Mouse (Mus musculus) lung, adult 2 months (tissue): Measurements from ENCODE around the gene Ambra1. TPM values are rescaled to one million over a fixed set of nuclear protein-coding genes. Genes with fewer than 3 reads are reported as not detected.

Experiments used
- DNase-seq: peaks from one replicate; pipeline ENCODE4 v3.0.0; 2022
- H3K4me1 ChIP-seq: fragments of 200-500 bp; 2 replicates; pipeline ENCODE4 v1.6.1; 2011; ENCODE audit warnings: low read length; ENCODE audit not compliant: control insufficient read depth, insufficient read depth
- H3K4me3 ChIP-seq: fragments of 200-500 bp; replicated peaks from 2 replicates; pipeline ENCODE3; 2011; ENCODE audit warnings: low read depth, mild to moderate bottlenecking, control low read depth, low read length; ENCODE audit errors: extremely low read depth
- CTCF ChIP-seq: fragments of 200-500 bp; IDR thresholded peaks from 2 replicates; pipeline ENCODE4 v1.5.1; 2011; ENCODE audit warnings: mild to moderate bottlenecking, low read length, control low read depth; ENCODE audit not compliant: insufficient read depth
- POLR2A ChIP-seq: fragments of 200-500 bp; IDR thresholded peaks from 2 replicates; pipeline ENCODE4 v1.6.1; 2011; ENCODE audit warnings: low read depth, mild to moderate bottlenecking, control low read depth, low read length, borderline replicate concordance; ENCODE audit errors: extremely low read depth
- WGBS: fragments of 180-500 bp; shearing (Covaris S2); methylation state at CpG from one replicate; pipeline ENCODE4 v1.1.7; 2018; 5-methylcytosine and 5-hydroxymethylcytosine counted together
- polyA plus RNA-seq: library from polyadenylated mRNA; depleted of rRNA; stranded (reverse); fragments of >200 nt; gene quantifications from 2 replicates; pipeline ENCODE4 v1.2.3, GENCODE M21; 2012

Gene Ambra1
- polyA plus RNA-seq, 1 experiment = 20.0 TPM

- WGBS = 39% methylated on average over 17 of the region's 17 CpGs
- DNase-seq = no peak
- TF ChIP-seq POLR2A = no peak
- TF ChIP-seq CTCF = no peak
- peak overlapping the region; percentile 4 for H3K4me3 ChIP-seq
- peaks cover 60% of the 10 kb centered on the region for H3K4me1 ChIP-seq
These were observed 219.7 kb downstream of the Ambra1 start for GRCm38 (mm10) chr2:91949411-91950274.

GRCm38 (mm10) chr2:91950275-91951085 is 220.5 kb downstream of the Ambra1 start:
- Histone ChIP-seq H3K4me3 (peak overlapping the region; percentile 4), H3K4me1 (peaks cover 62% of the 10 kb centered on the region)
- WGBS = 9% methylated on average over 15 of the region's 15 CpGs
- TF ChIP-seq CTCF (no peak), POLR2A (no peak)
- no peak for DNase-seq

GRCm38 (mm10) chr2:91953825-91954224 is 223.9 kb downstream of the Ambra1 start:
- TF ChIP-seq CTCF (no peak), POLR2A (0 out of 2 replicates have a peak, but pooled peaks have one; percentile 27)
- WGBS = 15% methylated on average over 5 of the region's 5 CpGs
- Histone ChIP-seq H3K4me3 (no peak overlapping the region), H3K4me1 (peaks cover 55% of the 10 kb centered on the region)
- DNase-seq = peak; percentile 78

- TF ChIP-seq CTCF (no peak), POLR2A (no peak)
- 40% methylated on average over 4 of the region's 4 CpGs for WGBS
- peaks cover 42% of the 10 kb centered on the region for H3K4me1 ChIP-seq
- no peak overlapping the region for H3K4me3 ChIP-seq
- no peak for DNase-seq
These were observed 225.2 kb downstream of the Ambra1 start for GRCm38 (mm10) chr2:91955121-91955591.

GRCm38 (mm10) chr2:91955875-91956274 is 225.9 kb downstream of the Ambra1 start:
- WGBS = 64% methylated on average over 6 of the region's 6 CpGs
- TF ChIP-seq CTCF (no peak), POLR2A (no peak)
- Histone ChIP-seq H3K4me3 (no peak overlapping the region), H3K4me1 (peaks cover 39% of the 10 kb centered on the region)
- DNase-seq = no peak

- DNase-seq = no peak
- peaks cover 42% of the 10 kb centered on the region for H3K4me1 ChIP-seq
- TF ChIP-seq POLR2A = no peak
- no peak for TF ChIP-seq CTCF
- WGBS = 1% methylated on average over 4 of the region's 4 CpGs
- H3K4me3 ChIP-seq = no peak overlapping the region
These were observed 227.2 kb downstream of the Ambra1 start for GRCm38 (mm10) chr2:91957096-91957495.

GRCm38 (mm10) chr2:91958049-91958448 is 228.1 kb downstream of the Ambra1 start:
- no peak for TF ChIP-seq CTCF
- no peak for TF ChIP-seq POLR2A
- no peak for DNase-seq
- Histone ChIP-seq H3K4me3 (no peak overlapping the region), H3K4me1 (peaks cover 45% of the 10 kb centered on the region)
- 69% methylated on average over 8 of the region's 8 CpGs for WGBS

GRCm38 (mm10) chr2:91958701-91959457 is 228.9 kb downstream of the Ambra1 start:
- 48% methylated on average over 10 of the region's 10 CpGs for WGBS

GRCm38 (mm10) chr2:91959544-91960410 is 229.8 kb downstream of the Ambra1 start:
- 58% methylated on average over 11 of the region's 11 CpGs for WGBS

More at GRCm38 (mm10) chr2:91958701-91959457, 228.9 kb downstream of the Ambra1 start:
- H3K4me1 ChIP-seq = peaks cover 40% of the 10 kb centered on the region
- H3K4me3 ChIP-seq = no peak overlapping the region
- peak; percentile 59 for DNase-seq
- TF ChIP-seq CTCF = peak; percentile 78
- no peak for TF ChIP-seq POLR2A

More at GRCm38 (mm10) chr2:91959544-91960410, 229.8 kb downstream of the Ambra1 start:
- no peak for TF ChIP-seq CTCF
- no peak for TF ChIP-seq POLR2A
- H3K4me1 ChIP-seq = peaks cover 34% of the 10 kb centered on the region
- no peak overlapping the region for H3K4me3 ChIP-seq
- no peak for DNase-seq
